Mouse (Mus musculus): ENCODE measurements around the gene Pop5. TPM values are rescaled to one million over a fixed set of nuclear protein-coding genes. Genes with fewer than 3 reads are reported as not detected.

Pop5 gene
- total and polyA plus RNA-seq, 2 experiments from 2014 or later: 41.1 to 57.9 TPM

DNA sequence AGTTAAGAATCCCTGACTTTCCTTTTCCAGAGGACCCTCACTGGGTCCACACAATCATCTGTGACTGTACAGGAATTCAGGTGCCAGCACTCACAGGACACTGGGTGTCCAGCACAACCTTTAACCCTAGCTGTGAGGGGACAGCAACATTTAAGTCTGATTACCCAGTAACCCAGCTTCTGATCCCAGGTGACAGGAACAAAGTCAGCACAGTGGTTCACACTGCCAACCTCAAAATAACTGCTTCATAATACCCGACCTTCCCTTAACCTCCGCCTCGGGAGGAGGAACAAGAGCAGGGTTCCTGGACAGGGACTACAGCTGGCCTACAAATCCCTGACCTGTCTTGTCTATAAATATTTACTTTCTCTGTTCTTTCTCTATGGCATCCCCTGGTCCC, 32.6 kb downstream of the Pop5 start:
- H3K27me3 ChIP-seq (ENCODE audit: control insufficient read depth, insufficient read depth, low read length): no peaks in the 10 kb centered on the region
- no peaks in the 10 kb centered on the region for H3K9me3 ChIP-seq (replicated peaks; ENCODE audit: control insufficient read depth, low read length)
- ATAC-seq (ENCODE audit: insufficient read depth, low read depth): no peak
- peaks cover 5% of the 10 kb centered on the region; the same call in 1 of the 2 replicates for H3K36me3 ChIP-seq (replicated peaks; ENCODE audit: control insufficient read depth, insufficient read depth, low read length)
- WGBS: 22% methylated on average over 3 of the region's 3 CpGs
- peak; percentile 32 for DNase-seq (ENCODE audit: low spot score)
- peak overlapping the region; percentile 76 for H3K27ac ChIP-seq (ENCODE audit: low read depth)
- TF ChIP-seq EP300 (IDR thresholded peaks at IDR 0.05; ENCODE audit: low read depth): 0 out of 2 replicates have a peak, but pooled peaks have one; percentile 41
- no peak for TF ChIP-seq CTCF (IDR thresholded peaks at IDR 0.05; ENCODE audit: low read depth)
- peak overlapping the region; percentile 16 for H3K4me2 ChIP-seq (ENCODE audit: low read depth, low read length)
- H3K4me3 ChIP-seq (ENCODE audit: low read depth, low read length): no peak overlapping the region
- H3K4me1 ChIP-seq (ENCODE audit: control insufficient read depth, insufficient read depth): peaks cover 51% of the 10 kb centered on the region
- H3K9ac ChIP-seq (replicated peaks; ENCODE audit: low read depth, low read length): no peak overlapping the region; the same call in 1 of the 2 replicates

DNA sequence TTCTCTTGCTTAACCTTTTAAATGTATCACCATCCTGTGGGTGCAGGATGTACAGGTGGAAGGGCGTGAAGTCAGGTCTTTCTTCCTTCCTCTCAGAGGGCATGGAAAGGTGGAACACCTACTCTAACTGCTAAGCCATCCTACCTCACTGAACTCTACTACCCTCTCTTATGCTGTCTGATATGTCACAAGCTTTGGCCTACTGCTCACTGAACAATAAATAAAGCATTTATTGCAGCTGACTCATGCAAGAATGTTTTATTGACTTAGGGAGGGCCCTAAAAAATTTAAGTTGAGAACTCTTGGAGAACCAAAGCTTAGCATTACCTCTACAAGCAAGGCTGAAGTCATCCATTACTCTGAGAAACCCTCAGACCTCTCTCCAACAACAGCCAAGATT, 34.3 kb downstream of the Pop5 start:
- Histone ChIP-seq H3K27ac (ENCODE audit: low read depth) (no peak overlapping the region), H3K27me3 (ENCODE audit: control insufficient read depth, insufficient read depth, low read length) (no peaks in the 10 kb centered on the region), H3K4me2 (ENCODE audit: low read depth, low read length) (0 out of 2 replicates have a peak overlapping the region, but pooled peaks have one; percentile 81), H3K36me3 (replicated peaks; ENCODE audit: control insufficient read depth, insufficient read depth, low read length) (peaks cover 5% of the 10 kb centered on the region; the same call in 1 of the 2 replicates), H3K9ac (replicated peaks; ENCODE audit: low read depth, low read length) (no peak overlapping the region), H3K9me3 (replicated peaks; ENCODE audit: control insufficient read depth, low read length) (no peaks in the 10 kb centered on the region), H3K4me3 (ENCODE audit: low read depth, low read length) (no peak overlapping the region), H3K4me1 (ENCODE audit: control insufficient read depth, insufficient read depth) (peaks cover 52% of the 10 kb centered on the region)
- 90% methylated on average over 1 of the region's 1 CpGs for WGBS
- TF ChIP-seq CTCF (IDR thresholded peaks at IDR 0.05; ENCODE audit: low read depth): no peak
- no peak for TF ChIP-seq EP300 (IDR thresholded peaks at IDR 0.05; ENCODE audit: low read depth)
- ATAC-seq (ENCODE audit: insufficient read depth, low read depth) (no peak), DNase-seq (ENCODE audit: low spot score) (no peak)

DNA sequence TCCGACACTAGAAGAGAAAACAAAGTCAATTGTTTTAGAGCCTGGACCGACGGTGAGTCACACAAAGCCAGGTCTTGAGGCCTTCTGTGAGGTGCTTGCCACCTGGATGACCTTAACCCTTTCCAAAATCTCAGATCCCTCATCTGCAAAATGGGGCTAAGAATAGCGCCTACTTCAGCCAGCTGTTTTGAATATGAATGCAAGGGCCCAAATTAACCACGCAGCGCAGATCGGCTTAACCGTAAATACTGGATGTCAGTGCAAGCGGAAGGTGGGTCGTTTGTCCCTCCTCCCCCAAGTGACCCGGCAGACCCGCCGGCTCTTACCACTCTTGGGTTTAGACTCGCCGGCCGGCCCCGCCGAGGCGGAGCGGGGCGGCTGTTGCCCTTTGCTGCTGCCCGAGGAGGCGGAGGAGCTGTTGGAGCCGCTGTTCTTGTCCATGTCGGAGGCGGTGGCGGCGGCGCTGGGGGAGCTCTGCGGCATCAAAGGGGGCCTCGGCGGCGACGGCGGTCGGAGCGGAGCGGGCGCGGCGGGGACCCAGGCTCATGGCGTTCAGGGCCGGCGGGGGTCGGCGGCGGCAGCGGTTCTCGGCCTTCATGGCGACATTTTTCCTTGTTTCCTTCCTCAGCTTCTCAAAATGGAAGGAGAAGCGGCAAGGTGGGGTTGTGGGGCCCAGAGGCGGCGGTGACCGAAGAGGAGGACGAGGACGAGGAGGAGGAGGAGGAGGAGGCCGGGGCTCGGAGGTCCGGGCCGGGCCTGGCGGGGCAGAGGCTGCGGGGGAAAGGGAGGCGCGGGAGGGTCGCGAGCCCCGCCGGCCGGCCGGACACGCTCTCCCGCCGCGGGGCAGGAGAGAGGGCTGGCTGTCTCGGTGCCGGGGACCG, 36.5 kb downstream of the Pop5 start:
- Histone ChIP-seq H3K4me3 (ENCODE audit: low read depth, low read length) (peak overlapping the region; percentile 86), H3K36me3 (replicated peaks; ENCODE audit: control insufficient read depth, insufficient read depth, low read length) (peaks cover 5% of the 10 kb centered on the region; the same call in 1 of the 2 replicates), H3K27ac (ENCODE audit: low read depth) (peak overlapping the region; percentile 84), H3K9ac (replicated peaks; ENCODE audit: low read depth, low read length) (peak overlapping the region; percentile 95), H3K4me2 (ENCODE audit: low read depth, low read length) (peak overlapping the region; percentile 81), H3K4me1 (ENCODE audit: control insufficient read depth, insufficient read depth) (peaks cover 39% of the 10 kb centered on the region), H3K27me3 (ENCODE audit: control insufficient read depth, insufficient read depth, low read length) (no peaks in the 10 kb centered on the region), H3K9me3 (replicated peaks; ENCODE audit: control insufficient read depth, low read length) (no peaks in the 10 kb centered on the region)
- DNase-seq (ENCODE audit: low spot score) (peak; percentile 36), ATAC-seq (ENCODE audit: insufficient read depth, low read depth) (peak; percentile 51)
- no peak for TF ChIP-seq EP300 (IDR thresholded peaks at IDR 0.05; ENCODE audit: low read depth)
- TF ChIP-seq CTCF (IDR thresholded peaks at IDR 0.05; ENCODE audit: low read depth): no peak
- under 1% methylated on average over 71 of the region's 77 CpGs for WGBS

DNA sequence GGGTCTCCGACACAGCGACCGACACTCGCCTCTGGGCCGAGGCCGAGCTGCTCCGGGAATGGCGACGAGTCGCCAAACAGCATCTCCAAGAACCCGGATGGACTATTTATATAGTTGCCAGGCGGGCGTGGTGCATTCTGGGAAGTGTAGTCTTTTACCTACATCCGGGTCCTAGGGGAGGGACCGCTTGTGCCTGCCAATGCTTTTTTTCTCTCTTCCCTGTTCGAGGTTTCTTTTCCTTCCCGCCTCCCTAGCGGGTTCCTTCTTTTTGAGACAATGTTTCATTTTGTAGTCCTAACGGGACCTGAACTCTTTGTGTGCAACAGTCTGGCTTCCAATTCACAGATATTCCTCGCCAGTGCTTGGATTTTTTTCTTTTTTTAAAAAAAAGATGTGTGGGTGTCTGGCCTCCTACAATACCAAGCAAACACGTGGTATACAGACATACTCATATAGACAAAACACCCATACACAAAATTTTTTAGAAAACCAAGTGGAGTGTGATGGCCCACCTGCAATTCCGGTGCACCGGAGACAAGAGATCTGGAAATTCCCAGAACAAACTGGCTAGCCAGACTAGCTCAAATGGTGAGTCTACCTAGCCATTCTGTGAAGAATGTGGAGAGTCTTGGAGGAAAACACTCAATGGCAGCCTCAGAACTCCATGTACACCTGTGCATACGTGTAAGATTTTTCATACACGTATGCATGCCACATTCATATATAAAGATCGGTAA, 37.3 kb downstream of the Pop5 start, which contains the start of gene Rnf10:
TSS of gene Rnf10 (minus strand) at position 87 of the 737 bp plus-strand sequence.
- peak within 1 kb of the TSS; percentile 95 for H3K9ac ChIP-seq (replicated peaks; ENCODE audit: low read depth, low read length)
- ATAC-seq (ENCODE audit: insufficient read depth, low read depth) (peak; percentile 86), DNase-seq (ENCODE audit: low spot score) (peak; percentile 95)
- H3K4me2 ChIP-seq (ENCODE audit: low read depth, low read length): peak within 1 kb of the TSS; percentile 81
- H3K4me1 ChIP-seq (ENCODE audit: control insufficient read depth, insufficient read depth): peaks cover 33% of the 10 kb centered on the region
- peak within 1 kb of the TSS; percentile 86 for H3K4me3 ChIP-seq (ENCODE audit: low read depth, low read length)
- no peaks in the 10 kb centered on the region for H3K27me3 ChIP-seq (ENCODE audit: control insufficient read depth, insufficient read depth, low read length)
- peaks cover 5% of the 10 kb centered on the region; the same call in 1 of the 2 replicates for H3K36me3 ChIP-seq (replicated peaks; ENCODE audit: control insufficient read depth, insufficient read depth, low read length)
- H3K9me3 ChIP-seq (replicated peaks; ENCODE audit: control insufficient read depth, low read length): no peaks in the 10 kb centered on the region
- TF ChIP-seq CTCF (IDR thresholded peaks at IDR 0.05; ENCODE audit: low read depth) (no peak), EP300 (IDR thresholded peaks at IDR 0.05; ENCODE audit: low read depth) (peak; percentile 68; the same call in 1 of the 2 replicates)
- 13% methylated on average over 26 of the region's 26 CpGs for WGBS
- H3K27ac ChIP-seq (ENCODE audit: low read depth): peak within 1 kb of the TSS; percentile 84

DNA sequence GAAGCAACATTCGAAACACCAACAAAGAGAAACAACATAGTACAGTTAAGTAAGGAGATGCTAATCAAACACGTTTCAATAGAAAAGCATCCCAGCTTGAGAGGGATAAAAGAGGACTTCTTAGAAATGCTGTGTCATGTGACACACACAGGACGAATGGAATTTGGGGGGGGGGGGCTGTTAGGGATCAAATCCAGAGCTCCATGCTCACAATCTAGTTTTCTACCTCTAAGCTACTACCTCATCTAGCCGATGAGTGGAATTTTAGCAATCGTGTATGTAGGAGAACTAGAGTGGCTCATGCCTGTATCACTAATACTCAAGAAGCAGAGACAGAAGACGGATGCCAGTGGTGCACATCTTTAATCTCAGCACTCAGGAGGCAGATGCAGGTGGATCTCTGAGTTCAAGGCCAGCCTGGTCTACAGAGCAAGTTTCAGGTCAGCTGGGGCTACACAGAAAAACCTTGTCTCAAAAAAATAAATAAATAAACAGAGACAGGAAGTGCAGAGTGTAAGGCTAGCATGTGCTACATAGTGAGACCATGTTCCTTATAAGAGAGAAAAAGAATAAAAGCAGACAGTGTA, 38.0 kb downstream of the Pop5 start:
- no peak overlapping the region for H3K9ac ChIP-seq (replicated peaks; ENCODE audit: low read depth, low read length)
- DNase-seq (ENCODE audit: low spot score) (no peak), ATAC-seq (ENCODE audit: insufficient read depth, low read depth) (no peak)
- H3K4me3 ChIP-seq (ENCODE audit: low read depth, low read length): no peak overlapping the region
- H3K27me3 ChIP-seq (ENCODE audit: control insufficient read depth, insufficient read depth, low read length): no peaks in the 10 kb centered on the region
- peaks cover 5% of the 10 kb centered on the region; the same call in 1 of the 2 replicates for H3K36me3 ChIP-seq (replicated peaks; ENCODE audit: control insufficient read depth, insufficient read depth, low read length)
- peaks cover 27% of the 10 kb centered on the region for H3K4me1 ChIP-seq (ENCODE audit: control insufficient read depth, insufficient read depth)
- 69% methylated on average over 6 of the region's 6 CpGs for WGBS
- H3K9me3 ChIP-seq (replicated peaks; ENCODE audit: control insufficient read depth, low read length): no peaks in the 10 kb centered on the region
- no peak overlapping the region for H3K4me2 ChIP-seq (ENCODE audit: low read depth, low read length)
- no peak overlapping the region for H3K27ac ChIP-seq (ENCODE audit: low read depth)
- TF ChIP-seq EP300 (IDR thresholded peaks at IDR 0.05; ENCODE audit: low read depth): no peak
- TF ChIP-seq CTCF (IDR thresholded peaks at IDR 0.05; ENCODE audit: low read depth): no peak

Measured in heart, postnatal 0 days (tissue).